Mouse (Mus musculus) urinary bladder, adult 2 months (tissue): ENCODE data around the gene Vmn2r86. TPM values are rescaled to one million over a fixed set of nuclear protein-coding genes. Genes with fewer than 3 reads are reported as not detected.
"Not testable (repeated sequence)": the region's sequence is repeated elsewhere in the genome, so short reads cannot be mapped to it uniquely, and the experiment has no call there.

ENCODE experiments used
- DNase-seq: peaks from one replicate; pipeline ENCODE4 v3.0.0; 2022; ENCODE audit warnings: low spot score
- polyA plus RNA-seq: library from polyadenylated mRNA; depleted of rRNA; stranded (reverse); fragments of >200 nt; gene quantifications from 2 replicates; pipeline ENCODE4 v1.2.3, GENCODE M21; 2012; rRNA removed

The Vmn2r86 gene
- not detected in 2 replicates for polyA plus RNA-seq

- not testable (repeated sequence) for DNase-seq
Measured at GRCm38 (mm10) chr10:130455950-130456349, at the start of gene Vmn2r86. Vmn2r86 (minus strand) TSS chr10:130456050.

GRCm38 (mm10) chr10:130497296-130497695, 41.4 kb upstream of the Vmn2r86 start, which contains the start of gene Vmn2r87:
Vmn2r87 (minus strand) TSS chr10:130497396.
- DNase-seq, result no peak

DNA sequence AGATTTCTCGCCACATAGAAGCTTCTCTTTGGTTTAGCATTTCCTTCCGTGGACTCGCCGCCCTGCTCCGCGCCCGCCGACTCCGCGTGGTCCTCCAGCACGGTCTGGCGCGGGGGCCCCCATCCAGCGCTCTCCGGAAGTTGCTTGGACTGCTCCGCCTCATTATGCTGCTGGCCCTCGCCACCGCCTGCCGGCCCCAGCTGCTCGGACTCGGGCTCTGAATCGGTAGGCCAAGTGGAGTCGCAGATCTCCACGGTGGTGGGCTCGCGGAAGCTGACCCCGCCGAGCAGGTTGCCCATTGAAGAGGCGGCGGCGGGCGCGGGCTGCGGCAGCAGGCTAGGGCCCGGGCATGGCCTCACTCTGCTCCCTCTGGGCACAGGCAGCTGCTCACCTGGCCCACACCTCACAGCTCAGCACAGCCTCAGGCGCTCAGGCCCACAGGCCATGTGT, 14.5 kb upstream of the Vmn2r86 start:
- no peak for DNase-seq

DNA sequence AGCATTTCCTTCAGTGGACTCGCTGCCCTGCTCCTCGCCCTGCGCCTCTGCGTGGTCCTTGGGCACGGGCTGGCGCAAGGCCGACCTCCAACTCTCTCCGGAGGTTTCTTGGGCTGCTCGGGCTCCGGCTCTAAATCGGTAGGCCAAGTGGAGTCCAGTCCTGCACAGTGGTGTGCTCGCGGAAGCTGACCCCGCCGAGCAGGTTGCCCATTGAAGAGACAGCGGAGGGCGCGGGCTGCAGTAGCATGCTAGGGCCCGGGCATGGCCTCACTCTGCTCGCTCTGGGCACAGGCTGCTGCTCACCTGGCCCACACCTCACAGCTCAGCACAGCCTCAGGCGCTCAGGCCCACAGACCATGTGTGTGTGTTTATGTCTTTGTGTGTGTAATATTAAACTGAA, 11.1 kb downstream of the Vmn2r86 start:
- DNase-seq, result no peak

GRCm38 (mm10) chr10:130434185-130434898, 21.5 kb downstream of the Vmn2r86 start:
- not testable (repeated sequence) for DNase-seq

DNA sequence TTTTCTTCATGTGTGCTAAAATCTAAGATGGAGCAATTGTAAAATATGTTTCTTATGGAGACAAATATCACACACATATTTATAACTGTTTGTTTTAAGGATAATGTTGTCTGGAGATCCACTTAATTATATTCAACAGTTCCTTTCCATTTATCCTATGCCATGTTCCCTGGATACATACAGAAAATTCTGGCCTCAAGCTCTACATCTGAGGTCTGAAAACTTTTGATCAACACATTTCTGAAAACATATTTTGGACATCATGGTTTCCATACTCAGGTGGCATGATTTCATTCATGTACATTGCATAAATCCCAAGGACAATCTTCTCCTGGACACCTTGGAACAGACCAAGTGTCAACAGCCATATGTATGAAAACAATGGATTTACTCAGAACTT, 26.2 kb downstream of the Vmn2r86 start, which contains the start of gene Vmn2r85:
TSS of gene Vmn2r85 (minus strand) at position 101 of the 400 bp plus-strand sequence.
- DNase-seq, result not testable (repeated sequence)

DNA sequence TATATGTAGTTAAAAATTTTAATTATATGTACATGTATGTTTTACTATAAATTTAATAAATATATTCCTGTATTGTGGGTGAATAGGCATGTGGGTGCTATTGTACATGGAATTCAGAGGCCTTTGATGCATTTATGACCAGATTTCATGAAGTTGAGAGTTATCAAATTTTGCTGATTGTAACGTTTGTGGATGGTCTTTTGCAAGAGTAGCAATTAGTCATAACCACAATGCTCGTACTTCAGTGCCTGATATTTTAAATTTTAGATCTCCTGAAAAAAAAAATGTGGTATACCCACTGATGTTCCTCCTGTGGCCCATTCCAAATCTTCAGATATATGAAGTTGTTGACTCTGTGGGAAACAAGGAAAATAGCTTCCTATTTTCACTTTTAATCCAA, 33.5 kb downstream of the Vmn2r86 start:
- DNase-seq, result not testable (repeated sequence)

DNA sequence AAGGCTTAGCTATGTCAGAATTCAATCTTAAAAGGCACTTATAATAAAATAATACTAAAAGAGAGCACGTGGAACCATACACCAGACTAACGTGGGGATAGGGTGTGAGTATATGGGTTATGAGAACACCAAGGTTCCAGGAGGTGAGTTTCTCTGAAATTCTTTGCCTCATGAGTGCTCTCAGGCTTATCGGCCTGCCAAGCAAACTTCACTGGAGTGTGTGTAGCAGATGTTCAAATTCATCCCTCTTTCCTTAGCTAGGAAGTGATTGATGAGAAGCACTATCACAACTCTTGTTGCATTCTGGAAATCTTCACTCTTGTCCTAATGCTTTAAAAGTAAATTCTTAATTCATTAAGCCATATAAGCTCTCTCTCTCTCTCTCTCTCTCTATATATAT, 35.4 kb downstream of the Vmn2r86 start:
- no peak for DNase-seq

DNA sequence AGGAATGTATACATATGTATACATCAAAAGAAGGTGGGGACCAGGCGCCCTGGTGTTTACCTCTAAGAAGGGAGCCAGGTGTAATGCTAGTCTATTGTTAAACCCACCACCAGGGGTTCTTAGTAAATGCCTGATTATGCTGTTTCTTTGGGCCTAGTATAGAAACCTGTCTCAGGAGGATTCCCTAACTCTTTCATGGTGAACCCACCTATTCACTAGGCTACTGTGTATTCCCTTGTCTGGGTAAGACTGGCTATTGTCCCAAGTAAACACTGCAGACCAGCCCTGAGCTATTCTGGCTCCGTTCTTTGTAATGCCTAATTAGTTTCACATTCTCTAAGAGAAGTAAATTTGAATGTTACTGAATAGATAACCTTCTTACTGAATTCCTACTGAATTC, 35.9 kb downstream of the Vmn2r86 start:
- not testable (repeated sequence) for DNase-seq

DNA sequence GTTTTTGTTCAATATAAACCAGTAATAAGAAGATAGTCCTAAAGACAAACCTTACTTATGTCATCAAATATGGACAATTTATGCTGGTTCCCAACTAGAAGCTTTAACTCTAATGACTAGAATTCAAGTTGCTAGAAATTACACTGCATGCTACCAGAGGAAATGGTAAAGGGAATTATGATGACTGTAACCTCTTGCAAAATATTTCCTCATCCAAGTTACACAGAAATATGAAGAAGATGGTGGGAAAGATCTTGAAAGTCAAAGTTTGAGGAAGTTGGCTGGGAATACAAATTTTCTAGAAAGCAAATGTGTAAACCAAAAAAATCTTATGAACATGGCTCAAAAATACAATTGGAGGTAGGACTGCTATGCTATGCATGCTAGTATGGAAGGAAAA, 39.5 kb downstream of the Vmn2r86 start:
- DNase-seq, result not testable (repeated sequence)

GRCm38 (mm10) chr10:130412167-130412698, 43.6 kb downstream of the Vmn2r86 start:
- not testable (repeated sequence) for DNase-seq

DNA sequence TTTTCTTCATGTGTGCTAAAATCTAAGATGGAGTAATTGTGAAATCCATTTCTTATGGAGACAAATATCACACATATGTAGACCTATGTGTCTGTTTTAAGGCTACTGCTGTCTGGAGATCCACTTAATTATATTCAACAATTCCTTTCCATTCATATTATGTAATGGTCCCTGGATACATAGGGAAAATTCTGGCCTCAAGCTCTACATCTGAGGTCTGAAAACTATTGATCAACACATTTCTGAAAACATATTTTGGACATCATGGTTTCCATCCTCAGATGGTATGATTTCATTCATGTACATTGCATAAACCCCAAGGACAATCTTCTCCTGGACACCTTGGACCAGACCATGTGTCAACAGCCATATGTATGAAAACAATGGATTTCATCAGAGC, 61.6 kb downstream of the Vmn2r86 start, which contains the start of gene Vmn2r84:
TSS of gene Vmn2r84 (minus strand) at position 101 of the 400 bp plus-strand sequence.
- DNase-seq, result no peak

Other genes starting within 250 kb of the Vmn2r86 start
- not detected in 2 replicates for gene Olfr827, start 241.6 kb downstream of the Vmn2r86 start, polyA plus RNA-seq
- not detected in 2 replicates for gene Neurod4, start 175.8 kb downstream of the Vmn2r86 start, polyA plus RNA-seq
- 0.93 and 1.1 TPM in 2 replicates for gene Tespa1, start 133.2 kb downstream of the Vmn2r86 start, polyA plus RNA-seq
- gene Vmn2r84, start 61.7 kb downstream of the Vmn2r86 start, polyA plus RNA-seq, result not detected in 2 replicates
- not detected in 2 replicates for gene Vmn2r85, start 26.3 kb downstream of the Vmn2r86 start, polyA plus RNA-seq
- 0.04 TPM in 1 of 2 replicates, not detected in the other for gene Vmn2r87, start 41.3 kb upstream of the Vmn2r86 start, polyA plus RNA-seq